Mouse (Mus musculus) activated CD4-positive, CD25-positive, alpha-beta regulatory T cell, adult 9 weeks (primary cell): Measurements from ENCODE around the gene Olfr142. TPM values are rescaled to one million over a fixed set of nuclear protein-coding genes. Genes with fewer than 3 reads are reported as not detected.

Source experiments
- polyA plus RNA-seq: library from polyadenylated mRNA; unstranded; fragments of 100-300 nt; shearing (Covaris generic); gene quantifications from one replicate; pipeline ENCODE4 v1.2.1, GENCODE M21; 2017

Gene Olfr142
- polyA plus RNA-seq = not detected

GRCm38 (mm10) chr2:90257492-90257891 lies at the start of gene Olfr142:
Gene Olfr142, minus strand, starts transcription at chr2:90257592.

GRCm38 (mm10) chr2:90292741-90293140 lies 35.3 kb upstream of the Olfr142 start, which contains the start of gene Olfr1272:
Gene Olfr1272, minus strand, starts transcription at chr2:90292841.

GRCm38 (mm10) chr2:90270932-90271331 lies 13.5 kb upstream of the Olfr142 start, which contains the start of gene Olfr1271:
Gene Olfr1271, minus strand, starts transcription at chr2:90271032.

GRCm38 (mm10) chr2:90224393-90224792 lies 33.0 kb downstream of the Olfr142 start, which contains the start of gene Olfr1506:
Gene Olfr1506, minus strand, starts transcription at chr2:90224493.

Other genes starting within 250 kb of the Olfr142 start
- 0.09 TPM for gene Olfr1263, start 245.5 kb downstream of the Olfr142 start, polyA plus RNA-seq
- gene Olfr1264, start 232.0 kb downstream of the Olfr142 start, polyA plus RNA-seq = not detected
- gene Olfr1265, start 222.3 kb downstream of the Olfr142 start, polyA plus RNA-seq = not detected
- not detected for gene Olfr140, start 194.0 kb downstream of the Olfr142 start, polyA plus RNA-seq
- not detected for gene Olfr1269, start 136.2 kb downstream of the Olfr142 start, polyA plus RNA-seq
- gene Olfr32, start 115.3 kb downstream of the Olfr142 start, polyA plus RNA-seq = not detected
- not detected for gene Olfr1270, start 104.5 kb downstream of the Olfr142 start, polyA plus RNA-seq
- gene Olfr1506, start 33.1 kb downstream of the Olfr142 start, polyA plus RNA-seq = not detected
- not detected for gene Olfr1271, start 13.4 kb upstream of the Olfr142 start, polyA plus RNA-seq
- not detected for gene Olfr1272, start 35.2 kb upstream of the Olfr142 start, polyA plus RNA-seq
- not detected for gene Gm13769, start 64.6 kb upstream of the Olfr142 start, polyA plus RNA-seq
- gene Olfr1274-ps, start 141.1 kb upstream of the Olfr142 start, polyA plus RNA-seq = not detected